Mouse (Mus musculus) CH12.LX (cell line): ENCODE measurements around the gene Lrguk. TPM values are rescaled to one million over a fixed set of nuclear protein-coding genes. Genes with fewer than 3 reads are reported as not detected.

Experiments
- DNase-seq: peaks from one replicate; pipeline ENCODE4 v3.0.0-alpha.2; 2013; ENCODE audit errors: extremely low read depth
- H3K27ac ChIP-seq: 2 replicates; pipeline ENCODE4 v1.5.1; 2012; ENCODE audit warnings: low read depth, mild to moderate bottlenecking, control low read depth, moderate library complexity; ENCODE audit not compliant: insufficient read depth
- H3K27me3 ChIP-seq: replicated peaks from 2 replicates; pipeline ENCODE3; 2012; ENCODE audit warnings: inconsistent platforms
- H3K36me3 ChIP-seq, 2 experiments: replicated peaks in 1 of 2; 2 replicates each; pipeline versions ENCODE3 to v1.6.1; 2012; ENCODE audit warnings: inconsistent platforms in 1 of 2, low read length in 1 of 2, mild to moderate bottlenecking in 1 of 2, mixed read lengths in 1 of 2, moderate library complexity in 1 of 2; ENCODE audit not compliant: control insufficient read depth in 1 of 2, insufficient read depth in 1 of 2
- H3K4me1 ChIP-seq, 2 experiments: 2 replicates each; pipeline ENCODE4 v1.6.1; 2012; ENCODE audit warnings: inconsistent platforms in 1 of 2, moderate library complexity in 1 of 2; ENCODE audit not compliant: insufficient read depth in 2 of 2, control insufficient read depth in 1 of 2
- H3K4me2 ChIP-seq: 2 replicates; pipeline ENCODE4 v1.6.1; 2012; ENCODE audit warnings: low read depth, mild to moderate bottlenecking, control low read depth; ENCODE audit not compliant: poor library complexity, insufficient read depth, severe bottlenecking
- H3K4me3 ChIP-seq, 3 experiments: fragments of 150-350 bp in 1 of 3; sonication (generic) in 1 of 3; replicated peaks in 1 of 3; 2 replicates each; pipeline versions ENCODE3 to v1.5.1; 2011 to 2012; ENCODE audit warnings: low read depth in 2 of 3, low read length in 2 of 3, mild to moderate bottlenecking in 2 of 3, moderate library complexity in 2 of 3, control low read depth in 1 of 3, improper control_type of control experiment in 1 of 3, inconsistent platforms in 1 of 3, mixed read lengths in 1 of 3; ENCODE audit not compliant: poor library complexity in 1 of 3
- H3K79me2 ChIP-seq: replicated peaks from 2 replicates; pipeline ENCODE4 v1.6.1; 2012; ENCODE audit warnings: mild to moderate bottlenecking, moderate library complexity; ENCODE audit not compliant: control insufficient read depth, poor library complexity, insufficient read depth, severe bottlenecking; ENCODE audit errors: extremely low read depth
- H3K9ac ChIP-seq: 2 replicates; pipeline ENCODE4 v1.6.1; 2012; ENCODE audit warnings: low read depth, mild to moderate bottlenecking, control low read depth, moderate library complexity; ENCODE audit not compliant: insufficient read depth
- H3K9me3 ChIP-seq: replicated peaks from 2 replicates; pipeline ENCODE3; 2012; ENCODE audit warnings: low read length, inconsistent platforms, mixed read lengths
- CTCF ChIP-seq, 2 experiments: IDR thresholded peaks in 1 of 2; conservative IDR thresholded peaks in 1 of 2; 2 replicates each; pipeline ENCODE4 v1.5.1; 2011 to 2012; ENCODE audit warnings: low read depth in 2 of 2, low read length in 2 of 2, improper control_type of control experiment in 1 of 2, inconsistent platforms in 1 of 2, mild to moderate bottlenecking in 1 of 2, moderate library complexity in 1 of 2
- JUN ChIP-seq: IDR thresholded peaks from 2 replicates; pipeline ENCODE4 v1.6.1; 2011; ENCODE audit warnings: low read depth, mild to moderate bottlenecking, low read length, improper control_type of control experiment, moderate library complexity; ENCODE audit not compliant: insufficient read depth
- JUND ChIP-seq: conservative IDR thresholded peaks from 2 replicates; pipeline ENCODE4 v1.6.1; 2011; ENCODE audit warnings: low read depth, low read length, improper control_type of control experiment
- KAT2A ChIP-seq: IDR thresholded peaks from 2 replicates; pipeline ENCODE4 v1.6.1; 2012; ENCODE audit warnings: low read length, improper control_type of control experiment, inconsistent platforms; ENCODE audit not compliant: insufficient replicate concordance
- POLR2AphosphoS2 ChIP-seq: IDR thresholded peaks from 2 replicates; pipeline ENCODE4 v1.6.1; 2011; ENCODE audit warnings: low read depth, low read length, improper control_type of control experiment
- RAD21 ChIP-seq: IDR thresholded peaks from 2 replicates; pipeline ENCODE4 v1.6.1; 2011; ENCODE audit warnings: low read depth, mild to moderate bottlenecking, low read length, improper control_type of control experiment, moderate library complexity
- RCOR1 ChIP-seq: conservative IDR thresholded peaks from 2 replicates; pipeline ENCODE4 v1.6.1; 2012; ENCODE audit warnings: low read depth, mild to moderate bottlenecking, inconsistent platforms, low read length, improper control_type of control experiment
- TBP ChIP-seq: conservative IDR thresholded peaks from 2 replicates; pipeline ENCODE4 v1.6.1; 2011; ENCODE audit warnings: low read depth, low read length, improper control_type of control experiment
- ZNF384 ChIP-seq: IDR thresholded peaks from 2 replicates; pipeline ENCODE4 v1.6.1; 2012; ENCODE audit warnings: low read depth, low read length, improper control_type of control experiment, inconsistent platforms
- dilution Hi-C: fragments of 300-500 bp; cut with MboI; formaldehyde crosslinking; loops from 2 replicates; pipeline ENCODE4 v1.14.3; 2020; ENCODE audit warnings: low sequenced_read_pairs; ENCODE audit not compliant: extremely low pct_unique_long_range_greater_than_20kb, extremely low pct_ligation_motif_present
- in situ Hi-C: fragments of 300-500 bp; cut with MboI; formaldehyde crosslinking; loops from 3 replicates; pipeline ENCODE4 v1.14.3; 2019; ENCODE audit warnings: low sequenced_read_pairs, low pct_ligation_motif_present, low pct_unique_long_range_greater_than_20kb, mixed read lengths
- polyA plus RNA-seq: library from polyadenylated mRNA; unstranded; fragments of >175 nt; gene quantifications from 2 replicates; pipeline ENCODE4 v1.2.1, GENCODE M21; 2012; ENCODE audit warnings: low read depth; ENCODE audit not compliant: insufficient read length
- total RNA-seq, 2 experiments: library from RNA; depleted of rRNA; stranded (reverse); fragments of 300-350 nt in 1 of 2; fragments of >200 nt in 1 of 2; gene quantifications; 2 replicates each; pipeline ENCODE4 v1.2.3; 2012 to 2014

The Lrguk gene
- total and polyA plus RNA-seq, 3 experiments: 0.85 to 1.6 (median 1.1) TPM

- Histone ChIP-seq H3K9me3 (no peaks in the 10 kb centered on the region), H3K79me2 (peaks cover 4% of the 10 kb centered on the region; the same call in 1 of the 2 replicates), H3K27ac (no peak overlapping the region), H3K4me1 (peaks cover 0 to 44% of the 10 kb centered on the region in 2 experiments; a peak in 2 of 4 replicates), H3K36me3 (peaks cover 45 to 83% of the 10 kb centered on the region in 2 experiments), H3K4me3 (no peak overlapping the region), H3K27me3 (no peaks in the 10 kb centered on the region), H3K4me2 (no peak overlapping the region), H3K9ac (no peak overlapping the region)
- dilution Hi-C loops: no loop called here
- TF ChIP-seq TBP (no peak), POLR2AphosphoS2 (no peak), JUN (no peak)
- in situ Hi-C loops: no loop called here
- DNase-seq: no peak
Measured at GRCm38 (mm10) chr6:34168834-34169233, 139.6 kb downstream of the Lrguk start.

- H3K4me3 ChIP-seq: no peak overlapping the region
- dilution Hi-C loops: no loop called here
- no peak overlapping the region for H3K4me2 ChIP-seq
- H3K36me3 ChIP-seq: peaks cover 30 to 64% of the 10 kb centered on the region in 2 experiments
- TF ChIP-seq KAT2A (no peak), ZNF384 (peak; percentile 39)
- TF ChIP-seq, all 38 proteins: peak for 1
- no peak for DNase-seq
- no peaks in the 10 kb centered on the region for H3K9me3 ChIP-seq
- no peak overlapping the region for H3K9ac ChIP-seq
- H3K79me2 ChIP-seq: peaks cover 9% of the 10 kb centered on the region
- no peak overlapping the region for H3K27ac ChIP-seq
- H3K4me1 ChIP-seq: peaks cover 3 to 61% of the 10 kb centered on the region in 2 experiments; a peak in 3 of 4 replicates
- in situ Hi-C loops: no loop called here
- no peaks in the 10 kb centered on the region for H3K27me3 ChIP-seq
Measured at GRCm38 (mm10) chr6:34170844-34171494, 141.7 kb downstream of the Lrguk start.

- in situ Hi-C loops (no loop called here), dilution Hi-C loops (no loop called here)
- peaks cover 22 to 54% of the 10 kb centered on the region in 2 experiments for H3K36me3 ChIP-seq
- no peaks in the 10 kb centered on the region for H3K9me3 ChIP-seq
- peaks cover 3 to 61% of the 10 kb centered on the region in 2 experiments; a peak in 3 of 4 replicates for H3K4me1 ChIP-seq
- H3K4me3 ChIP-seq: no peak overlapping the region
- H3K4me2 ChIP-seq: no peak overlapping the region
- DNase-seq: no peak
- peaks cover 14% of the 10 kb centered on the region for H3K79me2 ChIP-seq
- H3K27me3 ChIP-seq: no peaks in the 10 kb centered on the region
- no peak overlapping the region for H3K9ac ChIP-seq
- no peak for TF ChIP-seq JUND
- no peak for TF ChIP-seq ZNF384
- TF ChIP-seq RCOR1: no peak
- no peak for TF ChIP-seq CTCF (conservative IDR thresholded peaks at IDR 0.05 in 1 of 2, IDR thresholded peaks at IDR 0.05 in 1 of 2; ENCODE audit: low read depth in 2 of 2, low read length in 2 of 2)
- TF ChIP-seq RAD21: no peak
- no peak for TF ChIP-seq TBP
- no peak overlapping the region for H3K27ac ChIP-seq
Measured at GRCm38 (mm10) chr6:34171748-34172457, 142.7 kb downstream of the Lrguk start.
